Mouse (Mus musculus): ENCODE measurements at regions not wholly inside any gene's neighbourhood (a gene's known extent, or its start where the extent isn't known, plus 50 kb on each side); places are given as distances from the start of the nearest gene placed in this dataset.

DNA sequence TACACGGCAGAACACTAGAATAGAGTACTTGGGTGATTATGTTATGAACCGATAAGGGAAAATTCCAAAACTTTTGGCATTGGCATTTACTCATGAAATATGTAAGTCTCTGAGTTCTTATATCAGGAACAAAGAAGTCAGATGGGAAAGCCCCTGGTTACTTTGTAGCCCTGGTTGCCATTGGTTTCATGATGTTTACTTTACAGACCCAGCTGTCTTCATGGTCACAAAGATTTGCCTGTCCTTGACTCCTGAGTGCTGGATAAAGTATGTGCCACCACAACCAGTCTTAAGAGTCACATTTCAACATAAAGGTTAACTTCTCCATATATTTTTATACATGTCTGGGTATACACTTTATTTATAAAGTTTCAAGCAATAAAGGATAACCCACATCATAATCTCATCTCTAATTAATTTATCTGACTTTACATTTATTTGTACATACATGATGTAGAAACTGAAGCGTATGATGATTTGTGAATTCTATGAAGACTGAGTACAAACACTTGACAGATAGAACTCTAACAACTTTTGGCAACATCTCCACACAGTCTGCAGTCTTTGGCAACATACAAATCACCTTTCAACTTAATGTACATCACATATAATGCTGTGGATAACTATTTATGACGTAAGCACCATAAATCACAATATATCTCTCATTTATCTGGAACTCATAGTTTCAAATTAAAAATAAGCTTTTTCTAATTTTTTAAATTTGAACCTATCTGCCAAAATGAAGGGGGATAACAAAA is 1827.8 kb upstream of the Acvr2a start:
- TF ChIP-seq POLR2A (IDR thresholded peaks at IDR 0.05; ENCODE audit: insufficient read length, low read depth) (no peak), SRF (IDR thresholded peaks at IDR 0.05; ENCODE audit: control insufficient read depth, insufficient read length, low read depth) (no peak), MAX (IDR thresholded peaks at IDR 0.05; ENCODE audit: low read depth) (no peak), E2F4 (IDR thresholded peaks at IDR 0.05; ENCODE audit: insufficient read depth) (no peak), CEBPB (IDR thresholded peaks at IDR 0.05; ENCODE audit: insufficient read depth, poor library complexity, severe bottlenecking) (no peak), MYOG (IDR thresholded peaks at IDR 0.05; ENCODE audit: control insufficient read depth in 1 of 3, insufficient read depth in 1 of 3, insufficient read length in 2 of 3, low read depth in 2 of 3) (no peak), USF1 (IDR thresholded peaks at IDR 0.05; ENCODE audit: low read depth) (no peak), TCF12 (IDR thresholded peaks at IDR 0.05; ENCODE audit: insufficient read depth, poor library complexity, severe bottlenecking) (no peak), POLR2AphosphoS2 (IDR thresholded peaks at IDR 0.05; ENCODE audit: insufficient read length, low read depth) (no peak)

Measured in myocyte (in vitro differentiated cells).